Mouse (Mus musculus) heart, adult 18-20 months (tissue): ENCODE data around the gene Clec3b. TPM values are rescaled to one million over a fixed set of nuclear protein-coding genes. Genes with fewer than 3 reads are reported as not detected.

Experiments used
- DNase-seq, 2 experiments: peaks; one replicate each; pipeline ENCODE4 v3.0.0; 2021 to 2022; ENCODE audit warnings: mixed read lengths in 1 of 2
- total RNA-seq, 2 experiments: library from RNA; stranded (reverse); gene quantifications; 2 replicates each; pipeline ENCODE4 v1.2.3; 2021

Gene Clec3b
- total RNA-seq, 2 experiments from 2014 or later: 39.9 to 51.1 TPM

GRCm38 (mm10) chr9:123153121-123153520 is 2.4 kb downstream of the Clec3b start:
- DNase-seq: peak; percentile 68 to 75

GRCm38 (mm10) chr9:123156910-123157361 is 6.2 kb downstream of the Clec3b start:
- peak; percentile 78 to 84 for DNase-seq

- peak; percentile 58 to 67 for DNase-seq
These were observed 7.0 kb downstream of the Clec3b start for GRCm38 (mm10) chr9:123157699-123158098.

- DNase-seq: peak in 1 of 2 experiments; percentile 47
These were observed 7.5 kb downstream of the Clec3b start for GRCm38 (mm10) chr9:123158125-123158836.

GRCm38 (mm10) chr9:123159330-123159729 is 8.6 kb downstream of the Clec3b start:
- DNase-seq: peak; percentile 58 to 81

GRCm38 (mm10) chr9:123161792-123162191 is 11.0 kb downstream of the Clec3b start:
- DNase-seq: no peak

GRCm38 (mm10) chr9:123162985-123163694 is 12.4 kb downstream of the Clec3b start:
- DNase-seq: no peak

- DNase-seq: no peak
These were observed 15.2 kb downstream of the Clec3b start for GRCm38 (mm10) chr9:123165781-123166443.

GRCm38 (mm10) chr9:123173760-123174159 is 23.0 kb downstream of the Clec3b start:
- no peak for DNase-seq

GRCm38 (mm10) chr9:123174356-123174755 is 23.6 kb downstream of the Clec3b start:
- DNase-seq: no peak

GRCm38 (mm10) chr9:123177380-123178048 is 26.8 kb downstream of the Clec3b start:
- DNase-seq: no peak

- DNase-seq: no peak
These were observed 29.3 kb downstream of the Clec3b start for GRCm38 (mm10) chr9:123180003-123180402.

GRCm38 (mm10) chr9:123183226-123183625 is 32.5 kb downstream of the Clec3b start:
- DNase-seq: no peak

- DNase-seq: peak in 1 of 2 experiments; percentile 25
These were observed 34.8 kb downstream of the Clec3b start for GRCm38 (mm10) chr9:123185546-123185945.

GRCm38 (mm10) chr9:123186151-123186550 is 35.4 kb downstream of the Clec3b start:
- no peak for DNase-seq

GRCm38 (mm10) chr9:123187589-123187988 is 36.8 kb downstream of the Clec3b start:
- DNase-seq: peak; percentile 28 to 42

- no peak for DNase-seq
These were observed 37.5 kb downstream of the Clec3b start for GRCm38 (mm10) chr9:123188271-123188670.

- DNase-seq: no peak
These were observed 49.4 kb downstream of the Clec3b start for GRCm38 (mm10) chr9:123200116-123200515.

- no peak for DNase-seq
These were observed 55.8 kb downstream of the Clec3b start for GRCm38 (mm10) chr9:123206526-123206925.

GRCm38 (mm10) chr9:123206948-123207347 is 56.2 kb downstream of the Clec3b start:
- no peak for DNase-seq
